Mouse (Mus musculus) right cerebral cortex, adult 18-20 months (tissue): ENCODE measurements at regions not wholly inside any gene's neighbourhood (a gene's known extent, or its start where the extent isn't known, plus 50 kb on each side); places are given as distances from the start of the nearest gene placed in this dataset.

ENCODE experiments used
- DNase-seq: peaks from one replicate; pipeline ENCODE4 v3.0.0; 2022; ENCODE audit warnings: mixed read lengths

DNA sequence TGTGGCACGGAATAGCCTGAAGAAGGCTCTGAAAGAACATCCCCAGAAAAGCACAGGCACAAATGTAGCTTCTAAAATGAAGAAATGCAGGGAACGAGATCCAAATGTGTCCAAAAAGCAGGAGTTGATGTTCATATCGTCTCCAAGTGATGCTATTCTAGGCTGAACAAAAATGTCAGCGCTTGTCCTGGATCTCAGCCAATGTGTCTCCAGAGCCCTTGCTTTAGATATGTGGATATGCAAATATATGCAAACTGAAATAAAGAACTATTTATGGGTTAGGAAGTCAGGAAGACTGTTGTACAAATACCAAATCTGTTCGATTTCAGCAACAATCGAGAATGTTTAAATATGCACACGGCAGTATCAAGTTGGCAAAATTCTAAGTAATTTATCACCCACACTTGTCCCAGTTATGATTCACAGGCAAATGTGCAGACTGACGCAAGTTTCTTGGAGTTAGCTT is 320.4 kb downstream of the Synb start:
- DNase-seq = peak; percentile 67

DNA sequence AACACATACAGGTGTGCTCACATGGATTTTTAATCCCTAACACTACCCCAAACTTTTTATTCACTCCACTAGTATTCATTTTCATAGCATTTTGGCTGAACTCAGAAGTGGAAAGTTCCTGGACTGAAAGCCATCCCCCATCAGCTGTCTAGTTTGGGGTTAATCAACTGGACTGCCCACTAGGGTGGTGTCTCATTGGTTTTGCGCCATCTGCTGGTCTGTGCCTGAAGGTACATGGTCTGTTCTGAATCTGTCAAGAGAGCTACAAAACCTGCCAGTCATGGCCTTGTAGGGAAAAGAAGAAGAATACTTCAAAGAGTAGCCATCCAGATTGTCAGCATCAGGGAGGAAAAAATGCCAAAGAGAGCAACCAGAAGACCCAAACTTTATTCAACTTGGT is 327.3 kb downstream of the Synb start:
- DNase-seq = peak; percentile 25

DNA sequence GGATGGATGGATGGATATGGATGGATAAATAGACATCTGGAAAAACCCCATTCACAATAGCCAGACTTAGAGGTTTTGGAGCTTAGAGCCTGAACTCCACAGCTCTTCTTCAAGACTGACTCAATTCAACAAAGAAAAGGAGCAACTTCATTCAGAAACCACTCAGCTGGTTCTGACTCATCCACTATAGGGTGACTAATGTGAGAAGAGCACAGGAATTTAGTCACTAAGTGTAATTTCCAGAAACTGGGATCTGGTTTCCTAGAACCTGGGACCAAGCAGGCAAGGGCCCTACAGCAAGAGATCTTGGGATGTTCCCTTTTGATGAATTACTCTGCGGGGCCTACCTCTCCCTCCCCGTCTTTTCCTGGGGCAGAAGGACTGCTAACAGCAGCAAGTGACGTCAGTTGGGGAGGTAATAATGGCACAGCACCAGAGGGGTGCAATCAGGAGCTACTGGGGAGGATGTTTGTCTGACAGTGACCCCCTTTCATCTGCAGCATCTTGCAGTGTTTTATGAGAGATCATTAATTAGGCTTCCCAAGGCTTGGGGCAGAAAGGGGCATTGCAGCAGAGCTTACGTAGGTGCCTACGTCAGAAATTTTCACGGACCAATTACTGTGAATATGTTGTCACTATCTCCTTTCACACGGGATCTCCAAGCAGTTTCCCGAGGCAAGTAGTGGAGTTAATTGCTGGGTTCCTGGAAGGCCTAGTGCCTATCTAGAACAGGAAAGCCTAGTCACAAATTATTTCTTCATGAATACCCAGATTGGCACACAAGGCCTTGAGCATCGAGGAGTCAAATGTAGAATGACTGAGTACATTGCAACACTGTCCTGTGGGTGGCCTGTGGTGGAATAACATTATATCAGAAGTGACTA is 339.3 kb downstream of the Synb start:
- DNase-seq = peak; percentile 14

DNA sequence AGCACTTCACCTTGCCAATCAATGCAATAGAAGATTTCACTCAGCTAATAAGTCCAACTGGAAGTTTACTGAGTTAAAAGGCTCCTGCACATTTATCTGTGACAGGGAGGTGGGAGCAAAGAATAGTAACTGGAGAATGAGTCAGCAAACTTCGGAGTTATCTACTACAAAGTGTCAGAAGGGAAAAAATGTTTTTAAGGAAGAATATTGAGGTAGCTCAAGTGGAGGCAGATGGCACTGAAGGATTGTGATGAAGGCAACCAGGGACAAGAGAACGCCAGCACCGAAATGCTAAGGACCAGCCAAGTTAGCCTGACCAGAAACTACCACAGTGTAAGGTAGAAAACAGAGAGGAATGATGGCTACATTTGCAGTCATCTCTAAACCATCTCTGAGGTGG is 348.2 kb downstream of the Synb start:
- DNase-seq = peak; percentile 43

DNA sequence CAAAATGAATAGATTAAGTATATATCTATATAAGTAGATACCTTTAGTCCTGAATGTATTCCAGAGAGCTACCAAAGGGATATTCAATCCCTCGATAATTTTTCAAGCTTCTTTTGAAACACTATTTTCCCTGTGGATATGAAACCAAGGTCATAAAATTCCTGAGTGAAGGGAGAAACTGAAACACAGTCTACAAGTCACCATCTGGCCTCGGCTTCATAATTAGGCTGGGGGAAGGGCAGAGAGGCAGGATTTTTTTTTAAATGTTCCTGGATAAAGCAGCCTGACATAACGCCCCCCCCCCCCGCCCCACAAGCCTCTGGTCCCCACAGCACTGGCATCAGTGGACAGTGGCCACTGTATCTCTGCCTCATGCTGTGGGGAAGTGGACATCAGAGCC is 348.7 kb downstream of the Synb start:
- no peak for DNase-seq

DNA sequence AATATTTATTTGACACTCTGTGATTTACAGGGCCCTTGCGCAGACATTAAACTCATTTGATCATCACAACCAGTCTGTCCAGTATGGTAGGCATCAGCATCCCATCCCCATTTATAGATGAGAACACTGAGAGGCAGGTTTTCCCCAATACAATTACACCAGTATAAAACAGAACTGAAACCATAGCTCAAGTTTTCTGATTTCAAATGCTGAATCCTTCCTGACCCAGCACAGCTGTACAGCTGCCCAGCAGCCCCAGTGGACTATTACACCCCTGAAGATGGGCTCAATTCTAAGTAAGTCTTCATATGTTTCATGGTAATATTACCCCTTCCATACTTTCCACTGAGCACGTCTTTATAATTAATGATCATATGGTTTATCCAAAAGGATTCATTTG is 352.3 kb downstream of the Synb start:
- no peak for DNase-seq

DNA sequence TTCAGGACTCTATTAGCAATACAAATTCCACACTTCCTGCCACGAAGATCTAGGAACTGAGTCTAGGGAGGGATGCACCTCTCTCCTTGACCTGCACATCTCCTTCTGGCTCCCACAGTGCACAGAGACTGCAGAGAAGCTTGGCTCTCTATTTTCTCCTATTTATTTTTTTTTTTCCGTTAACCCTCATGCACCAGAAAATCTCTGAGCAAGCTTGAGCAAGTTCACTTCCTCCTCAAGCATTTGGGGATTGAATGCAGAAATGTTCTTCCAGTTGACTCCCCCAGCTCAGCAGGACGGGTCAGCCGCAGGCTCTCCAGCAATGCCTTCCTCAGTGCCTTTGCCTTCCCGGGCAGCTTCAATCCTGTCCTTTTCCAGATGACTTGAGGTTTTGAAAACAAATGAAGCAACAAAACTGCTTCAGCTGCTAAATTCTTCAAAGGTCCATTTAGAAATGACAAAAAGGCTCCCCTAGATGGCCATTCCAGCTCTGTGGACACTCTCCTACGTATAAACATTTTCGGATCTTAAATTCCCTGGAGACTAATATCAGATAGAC is 352.9 kb downstream of the Synb start:
- no peak for DNase-seq

DNA sequence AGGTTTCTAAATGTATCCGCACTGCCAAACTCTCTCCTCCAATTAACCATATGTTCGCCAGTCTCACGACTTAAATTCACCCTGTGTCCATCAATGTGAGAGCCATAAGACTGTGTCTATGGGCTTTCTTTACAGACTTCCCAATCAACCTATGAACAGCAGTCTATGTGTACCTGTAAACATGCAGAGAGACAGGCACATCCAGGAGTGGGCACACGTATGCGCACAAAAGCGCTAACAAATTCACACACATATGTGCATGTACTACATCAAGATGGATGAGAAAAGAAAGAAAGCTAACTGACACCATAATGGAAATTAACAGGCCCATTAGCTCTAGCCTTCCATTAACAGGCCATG is 358.8 kb downstream of the Synb start:
- DNase-seq = no peak

DNA sequence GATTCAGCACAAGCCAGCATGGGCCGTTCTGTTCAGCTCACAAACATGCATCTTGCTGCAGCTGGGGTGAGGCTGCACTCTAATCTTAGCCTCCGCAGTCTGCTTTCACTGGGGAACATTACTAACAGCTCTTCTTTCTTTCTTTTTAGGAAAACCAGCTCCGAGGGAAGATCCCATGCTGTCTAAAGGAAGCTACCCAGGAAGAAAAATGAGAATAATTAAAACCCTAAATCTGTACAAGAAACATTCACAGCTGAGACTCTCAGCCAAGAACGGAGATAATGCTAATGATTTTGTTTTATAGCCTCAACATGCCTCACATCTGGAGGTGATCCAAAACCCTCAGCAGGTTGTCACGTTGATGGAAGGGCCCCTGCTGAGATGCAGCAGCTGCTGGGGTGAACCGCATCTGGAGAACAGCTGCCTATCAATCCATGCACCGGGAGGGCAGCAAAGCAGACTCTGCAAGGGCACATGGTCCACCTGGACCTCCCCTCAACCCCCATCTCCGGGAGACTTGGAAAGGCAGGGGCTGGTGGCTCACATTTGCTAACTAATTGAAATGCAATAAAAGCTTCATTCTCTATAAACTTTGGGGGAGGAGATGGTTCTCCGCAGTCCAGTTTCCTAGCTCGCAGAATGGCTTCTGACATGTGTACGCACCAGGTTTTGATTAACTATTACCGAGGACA is 359.3 kb downstream of the Synb start:
- DNase-seq = peak; percentile 81

DNA sequence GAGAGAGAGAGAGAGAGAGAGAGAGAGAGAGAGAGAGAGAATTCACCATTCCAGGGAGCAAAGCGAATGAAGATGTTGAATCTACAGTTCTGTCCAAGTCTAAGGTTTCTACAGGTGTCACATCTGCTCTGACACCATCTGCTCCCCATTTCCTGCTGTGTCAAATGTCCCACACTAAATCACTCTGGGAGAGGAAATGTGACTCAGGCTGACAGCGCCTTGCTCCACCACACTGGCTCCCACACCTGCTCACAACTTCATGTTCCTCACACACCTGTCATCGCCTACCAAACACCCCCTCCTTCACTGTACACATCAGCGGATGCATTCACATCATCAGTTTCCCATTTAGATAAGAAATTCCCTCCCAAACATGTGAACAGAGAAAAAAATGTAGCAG is 366.3 kb downstream of the Synb start:
- peak; percentile 7 for DNase-seq

DNA sequence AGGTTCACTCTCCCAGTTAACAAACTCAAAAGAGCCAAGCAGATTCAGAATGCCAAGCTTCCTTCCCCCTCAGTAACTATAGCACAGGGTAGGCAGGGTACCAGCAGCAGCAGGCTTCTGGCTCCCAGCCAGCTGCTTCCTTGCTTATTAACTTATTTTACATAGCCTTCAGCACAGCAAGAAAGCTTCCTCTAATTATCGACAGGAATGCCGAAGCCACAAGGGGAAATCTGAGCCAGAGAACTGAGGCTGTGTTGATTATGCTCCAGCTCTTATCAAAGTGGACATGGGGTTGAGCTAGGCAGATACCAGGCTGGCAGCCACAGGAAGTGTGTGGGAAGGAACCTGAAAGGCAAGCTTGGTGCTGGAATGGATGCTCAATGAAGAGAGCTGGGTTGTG is 371.0 kb downstream of the Synb start:
- DNase-seq = peak; percentile 48

DNA sequence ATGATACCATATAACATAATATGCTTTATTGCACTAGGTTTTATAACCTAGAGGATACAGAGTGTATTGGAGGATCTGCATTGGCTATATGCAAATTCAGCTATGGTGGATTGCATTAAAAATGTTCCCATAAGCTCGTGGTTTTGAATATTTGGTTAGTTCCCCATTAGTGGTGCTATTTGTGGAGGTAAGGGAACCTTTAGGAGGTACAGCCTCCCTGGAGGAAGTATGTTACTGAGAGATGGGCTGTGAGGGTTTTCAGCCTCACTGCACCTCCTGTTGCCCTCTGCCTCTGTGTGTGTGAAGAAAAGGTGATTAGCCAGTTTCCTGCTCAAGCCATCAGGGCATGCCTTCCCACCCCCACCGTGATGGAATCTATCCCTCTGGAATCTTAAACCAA is 372.1 kb downstream of the Synb start:
- DNase-seq = no peak

DNA sequence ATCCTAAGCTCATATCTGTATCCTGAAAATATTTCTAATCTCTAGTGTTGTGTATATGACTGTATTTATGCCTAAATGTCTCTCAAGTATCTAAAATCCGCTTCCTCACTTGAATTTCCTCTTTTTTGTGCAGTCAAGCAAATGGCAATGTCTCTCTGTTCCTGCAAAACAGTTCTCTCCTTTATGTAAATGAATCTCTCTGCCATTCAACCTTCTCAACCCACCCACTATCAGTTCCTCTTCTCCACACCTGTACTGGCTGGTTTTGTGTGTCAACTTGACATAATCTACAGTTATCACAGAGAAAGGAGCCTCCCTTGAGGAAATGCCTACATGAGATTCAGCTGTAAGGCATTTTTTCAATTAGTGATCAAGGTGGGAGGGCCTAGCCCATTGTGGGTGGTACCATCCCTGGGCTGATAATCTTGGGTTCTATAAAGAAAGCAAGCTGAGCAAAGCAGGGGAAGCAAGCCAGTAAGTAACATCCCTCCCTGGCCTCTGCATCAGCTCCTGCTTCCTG is 375.5 kb downstream of the Synb start:
- DNase-seq = no peak

DNA sequence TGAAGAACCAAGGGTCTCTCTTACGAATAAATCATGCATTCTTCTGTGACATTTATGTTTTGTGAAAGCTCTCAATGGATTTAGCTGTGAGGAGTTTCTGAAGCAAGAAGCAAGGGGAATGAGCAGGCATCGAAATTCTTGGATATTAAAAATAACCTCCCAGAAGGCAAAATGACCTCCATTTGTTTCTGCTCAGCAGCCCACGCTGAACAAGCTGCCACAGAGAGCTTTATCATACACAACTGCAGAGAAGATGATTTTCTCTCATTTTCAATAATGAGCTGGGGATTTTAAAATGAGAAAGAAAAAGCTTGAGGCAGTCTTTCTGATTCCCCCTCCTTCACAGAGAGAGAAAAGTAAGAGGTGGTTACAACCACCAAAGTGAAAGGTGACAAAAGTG is 394.2 kb downstream of the Synb start:
- DNase-seq = peak; percentile 19

DNA sequence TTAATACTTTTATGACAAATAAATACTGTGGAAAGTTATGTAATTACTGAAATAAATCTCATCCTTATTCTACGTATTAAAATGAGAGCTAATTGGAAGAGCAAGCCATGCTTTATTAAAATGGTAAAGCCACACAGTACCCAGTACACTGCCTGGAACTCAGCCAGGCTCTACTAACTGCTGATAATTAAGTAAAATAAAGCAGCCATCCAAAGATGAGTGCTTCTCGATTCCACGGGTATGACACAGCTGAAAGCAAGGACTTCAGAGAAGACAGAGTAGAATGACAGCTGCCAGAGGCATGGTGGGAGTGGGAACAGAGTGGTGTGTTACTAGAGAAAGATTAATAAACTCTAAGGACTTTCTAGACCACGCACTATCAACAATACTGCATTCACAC is 416.9 kb downstream of the Synb start:
- DNase-seq = no peak

DNA sequence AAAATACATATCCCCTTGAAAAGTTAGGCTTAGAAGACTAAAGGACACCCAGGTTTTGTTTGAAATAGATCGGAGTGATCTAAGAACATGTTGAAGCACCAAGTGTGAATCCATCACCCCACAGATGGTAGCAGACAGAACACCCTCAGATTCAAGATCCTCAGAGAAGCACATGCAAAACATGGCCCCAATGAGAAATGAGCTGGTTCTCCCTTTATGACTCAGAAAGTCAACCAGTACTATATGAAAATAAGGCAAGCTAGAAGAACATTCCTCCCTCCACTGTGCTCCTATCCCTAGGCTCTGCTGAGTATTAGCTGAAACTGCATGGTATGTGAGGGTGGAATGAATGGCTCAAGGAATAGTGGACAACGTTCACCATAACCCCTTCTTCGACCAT is 433.0 kb downstream of the Synb start:
- DNase-seq = peak; percentile 7

DNA sequence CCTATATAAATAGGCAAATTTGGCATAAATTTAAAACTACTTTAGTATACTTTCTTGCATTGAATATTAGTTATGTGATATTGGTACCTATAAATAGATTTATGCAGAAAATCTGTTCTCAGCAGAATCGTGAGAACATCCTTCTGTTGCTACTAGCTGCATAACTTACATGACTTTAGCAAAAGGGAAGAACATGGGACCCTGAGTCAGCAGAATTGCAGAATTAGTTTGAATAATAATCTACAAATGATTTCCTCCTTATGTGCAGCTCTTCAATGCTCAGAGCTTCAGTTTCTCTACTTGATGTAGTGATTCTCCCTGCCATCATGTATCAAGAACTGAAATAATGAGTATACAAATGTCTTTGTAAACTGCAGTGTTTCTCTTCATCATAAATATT is 436.2 kb downstream of the Synb start:
- DNase-seq = no peak

DNA sequence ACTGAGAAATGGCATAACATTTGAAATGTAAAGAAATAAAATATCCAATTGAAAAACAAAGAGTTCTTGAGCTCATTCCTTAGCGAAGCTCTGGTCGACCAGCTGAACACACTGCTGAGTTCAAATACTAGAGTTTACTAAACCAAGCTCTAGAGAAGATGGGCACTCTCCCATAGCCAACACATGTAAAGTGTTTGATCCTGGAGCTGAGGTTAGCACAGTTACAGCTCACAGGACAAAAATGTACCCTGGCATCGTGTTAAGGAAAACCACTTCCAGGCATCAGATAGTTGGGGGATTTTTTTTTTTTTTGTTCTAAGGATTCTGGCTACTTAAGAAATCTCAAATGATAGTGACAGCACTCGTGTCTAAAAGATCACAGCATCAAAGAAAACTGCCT is 445.6 kb downstream of the Synb start:
- DNase-seq = no peak

DNA sequence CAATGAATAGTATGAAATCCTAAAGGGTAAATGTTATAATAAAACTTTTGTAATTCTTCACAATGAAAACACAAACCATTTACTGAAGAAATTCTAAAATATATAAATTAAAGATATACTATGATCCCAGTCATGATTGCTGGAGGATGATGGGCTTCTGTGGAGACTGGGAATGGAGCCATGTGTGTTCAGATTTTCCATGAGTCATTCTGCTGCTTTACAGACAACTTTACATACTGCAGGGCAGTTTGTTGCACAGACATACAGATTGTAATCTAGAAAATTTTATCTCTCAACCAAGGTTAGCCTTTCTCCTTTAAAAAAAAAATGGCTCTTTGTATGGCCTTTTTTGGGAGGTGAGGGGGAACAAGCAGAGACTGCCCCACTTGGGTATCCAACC is 446.5 kb downstream of the Synb start:
- peak; percentile 24 for DNase-seq

DNA sequence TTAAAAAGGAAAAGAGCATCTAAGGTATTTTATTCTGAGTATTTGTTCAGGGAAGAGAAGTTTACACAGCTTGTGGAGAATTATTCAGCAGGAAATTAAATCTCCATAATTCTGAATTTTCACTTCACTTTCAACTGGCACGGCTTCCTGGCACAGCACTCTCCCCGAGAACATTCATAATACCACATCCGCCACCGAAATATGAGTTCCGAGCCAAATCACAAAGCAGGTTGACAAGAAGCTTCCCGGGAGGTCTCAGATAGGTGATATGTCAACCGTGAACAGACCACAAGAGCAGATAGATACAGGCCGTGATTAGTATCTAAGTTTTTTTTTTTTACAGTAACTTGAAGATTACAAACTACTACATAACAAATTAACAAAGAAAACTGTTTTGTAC is 473.9 kb downstream of the Synb start:
- no peak for DNase-seq

DNA sequence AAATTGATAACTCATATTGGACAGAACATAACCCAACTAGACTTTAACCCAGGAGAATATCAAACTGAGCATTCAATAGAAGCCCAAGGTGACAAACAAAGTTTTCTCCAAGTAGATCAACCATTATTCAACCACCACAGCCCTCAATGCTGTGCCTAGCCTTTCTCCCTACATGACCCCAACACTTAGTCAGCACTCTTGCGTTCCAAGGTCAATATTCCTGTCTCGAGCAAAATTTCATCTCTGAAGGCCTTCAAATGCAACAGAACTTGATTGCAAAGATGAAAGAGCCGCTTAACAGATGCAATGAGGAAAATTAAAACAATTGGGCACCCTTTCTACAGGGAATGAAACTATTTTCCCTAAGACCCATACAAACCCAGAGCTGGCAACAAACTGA is 485.1 kb downstream of the Synb start:
- no peak for DNase-seq

DNA sequence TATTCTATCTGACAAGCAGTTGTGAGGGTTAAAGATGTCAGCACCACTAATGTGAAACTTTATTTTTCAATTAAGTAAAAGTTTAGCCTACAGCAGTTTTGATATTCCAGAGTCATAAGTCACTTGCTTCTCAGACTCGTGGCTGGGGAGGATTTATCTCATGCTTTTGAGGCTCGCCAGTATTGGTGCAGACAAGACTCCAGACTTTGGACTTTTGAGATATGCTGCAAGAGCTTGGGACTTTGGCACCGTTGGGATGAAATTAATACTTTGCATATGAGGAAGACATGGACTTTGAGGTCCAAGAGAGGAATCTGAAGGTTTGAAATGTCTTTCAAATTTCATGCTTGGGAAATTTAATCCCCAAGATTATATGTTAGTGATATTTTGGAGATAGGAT is 486.2 kb downstream of the Synb start:
- DNase-seq = no peak

DNA sequence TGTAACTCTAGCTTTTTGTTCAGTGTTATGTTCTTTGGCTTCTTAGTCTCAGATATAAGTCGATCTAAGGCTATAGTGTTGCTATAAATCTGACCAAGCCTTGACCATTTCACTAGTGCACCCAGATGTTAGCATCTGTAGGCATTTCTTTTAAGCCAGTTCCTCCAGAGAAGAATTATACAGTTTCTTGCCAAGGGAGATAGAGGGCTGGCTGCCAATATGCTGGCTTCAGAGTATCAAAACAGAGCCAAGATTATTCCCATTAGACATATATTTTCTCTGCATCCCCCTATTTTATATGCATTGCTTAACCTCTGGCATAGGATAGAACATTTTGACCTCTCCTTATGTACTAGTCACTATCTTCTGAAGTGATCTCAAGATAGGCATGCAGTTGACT is 487.5 kb downstream of the Synb start:
- DNase-seq = no peak

DNA sequence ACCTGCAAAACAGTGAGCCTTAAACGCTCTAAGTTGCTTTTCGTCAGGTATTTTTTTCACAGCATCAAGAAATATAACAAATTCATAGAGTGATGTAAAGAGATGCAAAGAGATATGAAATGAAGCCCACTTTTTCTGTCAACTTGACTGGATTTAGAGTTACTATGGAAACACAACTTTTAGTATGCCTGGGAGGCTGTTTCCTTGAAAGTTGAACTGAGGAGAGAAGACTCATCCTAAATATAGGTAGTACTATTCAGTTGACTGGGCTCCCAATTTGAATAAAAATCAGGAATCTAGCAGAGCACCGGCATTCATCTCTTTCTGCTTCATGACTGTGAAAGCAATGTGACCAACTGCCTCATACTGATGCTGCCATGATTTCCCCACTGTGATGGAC is 509.7 kb downstream of the Synb start:
- no peak for DNase-seq
